Mouse (Mus musculus) kidney, adult 18-20 months (tissue): Measurements from ENCODE around the gene Hist2h4.

Source experiments
- DNase-seq: peaks from one replicate; pipeline ENCODE4 v3.0.0; 2021

The Hist2h4 gene

DNA sequence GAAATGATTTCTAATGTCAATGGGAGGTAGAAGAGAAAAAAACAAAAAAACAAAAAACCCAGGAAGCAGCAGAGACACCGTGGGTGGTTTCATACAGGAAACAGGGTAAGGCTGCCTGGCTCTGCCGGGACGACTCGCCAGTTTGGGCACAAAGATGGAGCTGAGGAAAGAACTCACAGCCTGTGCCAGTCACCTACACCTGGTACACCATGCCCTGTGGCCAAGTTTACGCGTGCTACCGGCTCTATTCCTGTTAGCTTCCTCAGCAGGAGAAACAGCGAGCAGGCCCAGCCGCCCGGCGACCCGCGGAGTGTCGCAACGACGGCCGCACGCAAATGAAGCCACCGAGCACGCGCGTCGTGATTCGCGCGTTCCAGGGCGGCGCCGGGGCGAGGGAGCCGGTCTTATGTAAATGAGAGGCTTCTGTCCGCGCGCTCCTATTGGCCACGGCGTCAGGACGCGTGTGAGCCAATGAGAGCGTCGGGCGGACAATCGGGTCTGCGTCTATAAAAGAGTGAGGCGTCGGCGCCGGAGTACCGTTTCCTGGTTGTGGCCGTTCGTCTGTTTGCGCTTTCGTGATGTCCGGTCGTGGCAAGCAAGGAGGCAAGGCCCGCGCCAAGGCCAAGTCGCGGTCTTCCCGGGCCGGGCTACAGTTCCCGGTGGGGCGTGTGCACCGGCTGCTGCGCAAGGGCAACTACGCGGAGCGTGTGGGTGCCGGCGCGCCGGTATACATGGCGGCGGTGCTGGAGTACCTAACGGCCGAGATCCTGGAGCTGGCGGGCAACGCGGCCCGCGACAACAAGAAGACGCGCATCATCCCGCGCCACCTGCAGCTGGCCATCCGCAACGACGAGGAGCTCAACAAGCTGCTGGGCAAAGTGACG lies 17.9 kb downstream of the Hist2h4 start, which contains the start of gene Hist2h2aa1:
TSS of gene Hist2h2aa1 (plus strand) at position 495 of the 884 bp plus-strand sequence.
- peak; percentile 89 for DNase-seq

DNA sequence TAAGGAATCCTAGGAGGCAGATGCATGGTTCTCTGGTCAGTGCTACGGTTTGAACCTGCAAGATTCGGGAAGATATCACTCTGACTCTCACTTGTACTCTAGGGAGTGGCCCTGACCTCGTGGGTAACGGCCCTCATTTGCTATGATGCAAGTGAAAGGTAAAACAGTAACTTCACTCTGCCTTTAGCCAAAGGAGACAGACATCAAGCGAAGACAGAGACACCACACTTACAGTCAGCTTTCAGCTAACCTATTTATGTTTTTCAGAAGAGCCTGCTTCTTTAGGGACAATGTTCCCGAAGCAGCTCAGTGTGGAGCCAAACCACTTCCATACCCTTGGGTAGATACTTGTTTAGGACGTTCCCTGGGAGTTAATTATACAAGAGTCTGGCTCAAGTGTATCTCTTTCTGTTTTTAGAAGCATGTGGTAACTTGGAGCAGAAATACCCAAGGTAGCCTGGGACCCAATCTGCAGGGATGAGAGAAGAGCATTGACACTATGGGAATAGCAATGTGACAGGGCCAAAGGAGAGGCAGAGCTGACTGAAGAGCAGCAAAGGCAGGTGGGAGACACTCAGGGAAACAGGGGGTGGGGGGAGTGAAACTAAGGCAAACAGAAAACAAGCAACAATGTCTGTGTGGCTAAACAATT lies 19.1 kb downstream of the Hist2h4 start:
- DNase-seq = peak; percentile 15

DNA sequence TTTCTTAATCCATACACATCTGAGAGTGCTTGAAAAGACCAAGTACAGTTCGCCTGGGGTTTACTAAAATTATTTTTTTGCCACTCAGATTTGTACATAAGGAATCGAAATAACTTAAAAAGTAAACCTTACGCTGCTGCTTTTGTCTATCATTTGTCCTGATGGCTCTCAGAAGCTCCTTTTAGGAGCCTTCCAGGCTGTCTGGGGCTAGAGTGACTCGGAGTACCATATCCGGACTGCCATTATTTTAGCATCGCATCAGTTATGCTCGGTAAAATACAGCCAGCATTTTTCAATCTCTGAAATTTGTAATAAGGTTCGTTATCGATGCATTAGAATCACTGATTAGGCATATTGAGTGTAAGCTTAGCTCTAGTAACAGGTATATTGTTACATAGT lies 22.3 kb downstream of the Hist2h4 start:
- DNase-seq = no peak

DNA sequence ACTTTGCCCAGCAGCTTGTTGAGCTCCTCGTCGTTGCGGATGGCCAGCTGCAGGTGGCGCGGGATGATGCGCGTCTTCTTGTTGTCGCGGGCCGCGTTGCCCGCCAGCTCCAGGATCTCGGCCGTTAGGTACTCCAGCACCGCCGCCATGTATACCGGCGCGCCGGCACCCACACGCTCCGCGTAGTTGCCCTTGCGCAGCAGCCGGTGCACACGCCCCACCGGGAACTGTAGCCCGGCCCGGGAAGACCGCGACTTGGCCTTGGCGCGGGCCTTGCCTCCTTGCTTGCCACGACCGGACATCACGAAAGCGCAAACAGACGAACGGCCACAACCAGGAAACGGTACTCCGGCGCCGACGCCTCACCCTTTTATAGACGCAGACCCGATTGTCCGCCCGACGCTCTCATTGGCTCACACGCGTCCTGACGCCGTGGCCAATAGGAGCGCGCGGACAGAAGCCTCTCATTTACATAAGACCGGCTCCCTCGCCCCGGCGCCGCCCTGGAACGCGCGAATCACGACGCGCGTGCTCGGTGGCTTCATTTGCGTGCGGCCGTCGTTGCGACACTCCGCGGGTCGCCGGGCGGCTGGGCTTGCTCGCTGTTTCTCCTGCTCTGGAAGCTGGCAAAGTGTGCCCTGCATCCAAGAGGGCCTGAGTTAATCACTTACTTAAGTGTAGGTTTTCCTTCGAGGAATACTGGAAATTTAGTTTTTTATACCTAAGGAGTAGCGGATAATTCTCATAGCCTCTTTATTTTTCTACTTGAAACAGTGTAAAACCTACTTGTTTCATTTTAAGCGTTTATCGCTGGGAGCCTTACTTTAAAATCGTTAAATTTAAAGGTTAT lies 22.9 kb downstream of the Hist2h4 start, which contains the start of gene Hist2h2aa2:
TSS of gene Hist2h2aa2 (minus strand) at position 328 of the 850 bp plus-strand sequence.
- peak; percentile 98 for DNase-seq

DNA sequence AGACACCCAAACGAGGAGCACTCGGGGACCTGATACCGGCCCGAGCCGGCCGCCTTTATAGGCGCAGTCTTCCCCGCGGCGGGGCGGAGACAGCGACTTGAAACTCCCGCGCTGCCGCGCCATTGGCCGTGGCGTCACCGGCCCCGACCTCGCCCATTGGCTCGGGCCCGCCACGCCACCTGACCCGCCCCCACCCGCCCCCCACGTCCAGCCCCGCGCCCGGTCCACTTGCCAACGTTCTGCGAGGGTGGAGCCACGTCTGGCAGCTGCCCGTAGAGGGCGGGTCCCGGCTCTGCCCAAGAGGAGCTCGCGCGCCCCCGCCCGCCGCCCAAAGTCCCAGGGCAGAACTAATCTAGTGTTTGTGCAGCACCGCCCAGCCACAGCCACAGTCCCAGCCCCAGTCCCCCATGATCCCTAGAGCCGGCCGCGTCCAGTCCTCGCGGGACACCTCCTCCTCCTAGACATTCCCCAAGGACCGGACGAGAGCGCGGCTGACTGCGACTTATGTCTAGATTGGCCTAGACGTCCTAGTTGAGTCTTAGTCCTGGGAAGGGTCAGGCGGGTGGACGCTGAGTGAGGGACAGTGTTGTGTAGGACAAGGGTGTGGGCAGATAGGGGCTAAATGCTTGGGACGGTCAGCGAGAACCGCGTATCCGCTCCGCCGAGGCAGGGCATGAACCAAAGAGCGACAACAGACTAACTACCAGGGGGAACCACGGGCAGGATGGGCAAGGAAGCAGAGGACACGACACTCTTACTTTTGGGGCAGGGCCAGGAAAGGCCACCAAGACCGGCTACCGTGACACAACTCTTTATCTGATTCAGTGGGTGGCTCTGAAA lies 23.9 kb downstream of the Hist2h4 start, which contains the start of gene Hist2h3c2:
TSS of gene Hist2h3c2 (minus strand) at position 174 of the 840 bp plus-strand sequence.
- peak; percentile 53 for DNase-seq

DNA sequence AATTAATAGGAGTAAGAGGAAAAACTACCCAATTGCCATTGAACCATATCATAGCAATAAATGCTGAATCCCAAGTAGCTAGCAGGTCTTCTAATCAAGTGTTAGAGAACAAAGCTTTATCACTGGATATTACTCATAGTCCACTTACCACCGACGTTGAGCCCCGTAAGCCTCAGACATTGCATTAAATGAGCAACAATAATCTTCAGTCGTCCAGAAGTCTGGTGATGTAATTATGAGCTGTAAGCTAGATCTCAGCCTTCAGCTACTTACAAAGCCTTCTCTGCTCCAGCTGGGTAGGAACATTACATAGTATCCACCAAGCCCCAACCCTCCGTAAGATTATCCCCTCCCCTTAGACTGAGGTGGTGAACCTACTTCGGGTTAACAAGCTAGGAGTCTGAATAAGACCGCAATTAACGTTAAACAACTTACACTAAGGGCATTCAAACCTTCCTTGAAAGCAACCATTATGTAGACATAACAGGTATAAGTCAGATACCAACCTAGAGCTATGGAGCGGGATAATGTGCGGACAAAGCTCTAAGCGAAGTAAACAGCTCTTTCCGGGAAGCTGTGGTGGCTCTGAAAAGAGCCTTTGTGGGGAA lies 25.1 kb downstream of the Hist2h4 start:
- DNase-seq = no peak

DNA sequence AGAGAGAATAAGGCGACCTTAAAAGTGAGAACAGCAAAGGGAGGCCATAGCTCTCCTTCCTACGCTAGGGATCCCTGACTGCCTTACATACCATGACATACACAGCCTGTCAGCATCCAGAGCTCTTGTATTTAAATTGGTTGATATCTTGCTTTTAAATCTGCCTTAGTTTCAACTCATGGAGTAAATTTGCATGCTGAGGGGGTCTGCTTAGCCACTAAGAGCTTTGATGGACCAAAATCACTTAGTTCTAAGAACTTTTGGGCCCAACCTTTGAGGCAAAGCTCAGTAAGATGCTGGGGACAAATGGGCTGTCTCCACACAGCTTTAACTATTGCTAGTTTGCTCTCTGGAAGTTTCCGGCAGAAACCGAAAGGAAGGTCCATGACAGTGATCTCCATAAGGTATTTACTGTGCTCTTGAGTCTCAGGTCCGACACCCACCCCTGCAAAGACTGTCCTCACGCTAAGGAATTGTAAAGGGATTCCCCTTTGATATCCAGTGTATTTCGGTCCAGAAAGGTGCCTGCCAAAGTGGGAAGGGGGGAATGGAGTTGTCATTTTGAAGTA lies 25.7 kb downstream of the Hist2h4 start:
- DNase-seq = no peak

DNA sequence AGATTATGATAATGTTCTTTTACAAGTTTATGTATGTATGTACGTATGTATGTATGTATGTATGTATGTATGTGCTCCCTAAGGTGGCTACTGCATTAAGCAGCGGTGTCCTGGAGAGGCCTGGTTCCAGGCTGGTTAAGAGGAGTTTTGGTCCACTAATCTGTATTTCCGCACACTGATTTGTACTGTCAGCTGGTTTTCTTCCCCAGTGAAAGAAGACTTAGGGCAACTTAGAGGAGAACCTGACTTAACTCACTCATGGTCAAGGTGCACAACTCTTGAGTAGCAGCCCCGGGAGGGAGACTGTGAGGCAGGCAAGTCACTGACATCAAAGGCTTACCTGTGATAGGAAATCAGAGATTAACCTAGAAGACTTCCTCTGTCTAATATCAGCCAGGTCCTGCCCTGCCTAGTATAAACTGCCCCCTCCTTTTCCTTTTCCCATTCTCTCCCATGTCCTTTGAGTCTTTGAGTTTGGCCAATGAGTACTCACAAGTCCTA lies 26.2 kb downstream of the Hist2h4 start:
- DNase-seq = no peak

DNA sequence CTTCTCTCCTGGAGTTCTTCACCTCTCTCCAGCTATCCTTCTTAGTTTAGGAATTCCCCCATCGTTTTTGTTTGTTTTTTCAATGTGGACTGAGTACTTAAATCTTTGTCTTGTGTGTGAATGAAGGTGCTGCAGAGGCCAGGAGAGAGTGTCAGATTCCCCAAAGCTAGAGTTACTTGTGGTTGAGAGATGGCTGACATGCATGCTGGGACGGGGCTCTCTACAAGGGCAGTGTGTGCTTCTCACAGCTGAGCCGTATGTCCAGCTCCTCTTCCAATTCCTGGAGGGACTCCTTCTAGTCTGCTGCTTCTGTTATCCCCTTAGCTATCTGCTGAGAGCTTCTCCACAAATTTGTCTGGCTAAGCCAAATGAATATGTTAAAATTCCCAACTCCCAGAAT lies 27.3 kb downstream of the Hist2h4 start:
- DNase-seq = no peak

DNA sequence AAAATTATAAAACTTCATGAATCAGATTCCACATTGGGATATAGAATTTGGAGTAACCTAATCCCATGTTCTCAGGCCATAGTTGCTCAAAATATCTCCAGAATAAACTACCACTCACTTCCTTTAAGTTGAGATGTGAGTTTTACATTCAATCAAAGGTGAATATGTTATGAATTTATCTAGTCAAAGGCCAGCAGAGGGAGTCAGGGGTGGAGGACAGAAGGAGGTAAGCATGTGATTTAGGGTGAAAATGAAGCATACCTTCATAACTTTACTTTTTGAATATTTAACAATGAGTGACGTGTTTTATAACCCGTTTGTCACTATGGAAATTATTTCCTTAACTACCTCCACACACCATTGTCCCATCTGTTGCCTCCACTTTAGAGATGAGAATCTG lies 28.2 kb downstream of the Hist2h4 start:
- no peak for DNase-seq

DNA sequence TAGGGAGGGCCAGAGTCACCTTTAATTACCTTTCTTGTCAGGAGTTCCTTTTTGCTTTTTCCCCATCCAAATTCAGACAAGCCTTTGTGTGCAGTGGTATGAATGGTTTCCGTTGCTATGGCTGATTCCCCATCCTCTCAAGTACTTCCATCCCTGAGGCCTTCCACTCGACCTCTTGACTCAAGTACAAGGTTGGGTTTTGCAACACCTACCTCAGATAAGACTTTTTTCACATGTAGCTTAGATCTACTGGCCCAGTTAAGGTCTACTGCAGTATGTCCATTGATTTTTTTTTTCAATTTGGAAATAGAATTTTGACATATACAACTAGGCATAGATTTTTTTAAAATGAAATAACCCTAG lies 31.4 kb downstream of the Hist2h4 start:
- DNase-seq = no peak

DNA sequence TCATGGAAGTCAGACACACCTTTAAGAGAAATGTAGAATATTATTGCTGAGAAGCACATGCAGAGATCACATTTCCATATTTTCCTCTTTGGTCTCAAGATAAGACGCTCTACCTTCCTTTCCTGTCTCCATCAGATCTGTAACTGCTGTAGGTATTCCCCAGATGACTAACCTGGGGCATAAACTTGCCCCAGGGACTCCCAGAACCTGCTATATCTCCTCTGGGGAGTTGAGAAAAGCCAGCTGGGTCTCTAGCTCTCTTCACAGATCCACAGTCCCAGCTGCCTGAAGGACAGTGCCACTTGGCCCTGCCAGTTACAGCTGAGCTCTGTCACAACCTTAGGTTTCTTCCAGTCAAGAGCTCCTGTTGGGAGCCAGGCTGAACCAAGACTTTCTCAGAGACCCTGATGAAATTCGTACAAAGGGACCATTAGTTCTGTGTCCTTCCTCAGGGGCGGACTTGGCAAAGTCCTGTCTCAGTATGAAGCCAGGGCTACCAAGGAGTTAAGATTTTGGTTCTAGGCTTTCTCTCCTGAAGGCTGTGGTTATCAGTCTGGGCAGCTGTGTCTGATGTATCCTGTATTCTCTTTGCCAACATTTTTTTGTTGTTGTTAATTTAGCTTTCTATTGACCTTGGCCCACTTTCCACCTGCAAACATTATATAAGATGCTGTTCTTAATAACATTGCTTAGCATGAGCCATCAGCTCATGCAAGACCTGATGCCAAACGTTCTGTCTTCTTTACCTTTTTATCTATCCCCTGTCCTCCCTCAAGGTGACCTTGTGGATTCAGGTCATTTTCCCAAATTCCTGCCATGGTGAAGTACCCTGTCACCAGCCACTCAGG lies 32.0 kb downstream of the Hist2h4 start:
- no peak for DNase-seq

DNA sequence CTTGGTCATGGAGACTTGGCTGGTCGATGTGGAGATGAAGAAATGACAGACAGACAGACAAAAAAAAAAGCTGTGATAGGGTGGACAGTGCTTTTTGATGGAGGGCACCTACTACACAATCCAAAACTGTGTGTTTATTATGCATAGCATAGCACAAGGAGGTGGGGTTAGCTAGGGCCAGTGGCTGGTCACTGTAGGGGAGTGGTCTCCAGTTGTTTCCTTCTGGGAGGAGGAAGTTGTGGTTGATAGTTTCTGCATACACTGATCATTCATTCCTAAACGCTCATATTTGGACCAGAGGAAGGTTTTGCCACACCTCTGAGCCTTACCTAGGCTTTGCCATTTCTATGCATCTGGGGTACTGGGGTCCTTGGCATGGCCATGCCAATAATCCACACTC lies 32.7 kb downstream of the Hist2h4 start:
- DNase-seq = no peak

DNA sequence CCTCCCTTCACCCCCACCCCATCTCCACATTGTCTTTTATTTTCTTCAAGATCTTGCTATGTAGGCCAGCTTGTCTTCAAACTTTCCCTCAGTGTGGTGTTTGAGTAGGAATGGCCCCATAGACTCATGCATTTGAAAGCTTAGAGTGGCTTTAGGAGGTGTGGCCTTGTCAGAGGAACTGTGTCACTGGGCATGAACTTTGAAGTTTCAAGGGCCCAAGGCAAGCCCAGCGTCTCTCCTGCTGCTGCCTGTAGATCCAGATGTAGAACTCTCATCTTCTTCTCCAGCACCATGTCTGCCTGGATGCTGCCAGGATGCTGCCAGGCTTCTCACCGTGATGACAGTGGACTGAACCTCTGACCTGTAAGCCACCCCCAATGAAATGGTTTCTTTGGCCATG lies 34.3 kb downstream of the Hist2h4 start:
- no peak for DNase-seq

DNA sequence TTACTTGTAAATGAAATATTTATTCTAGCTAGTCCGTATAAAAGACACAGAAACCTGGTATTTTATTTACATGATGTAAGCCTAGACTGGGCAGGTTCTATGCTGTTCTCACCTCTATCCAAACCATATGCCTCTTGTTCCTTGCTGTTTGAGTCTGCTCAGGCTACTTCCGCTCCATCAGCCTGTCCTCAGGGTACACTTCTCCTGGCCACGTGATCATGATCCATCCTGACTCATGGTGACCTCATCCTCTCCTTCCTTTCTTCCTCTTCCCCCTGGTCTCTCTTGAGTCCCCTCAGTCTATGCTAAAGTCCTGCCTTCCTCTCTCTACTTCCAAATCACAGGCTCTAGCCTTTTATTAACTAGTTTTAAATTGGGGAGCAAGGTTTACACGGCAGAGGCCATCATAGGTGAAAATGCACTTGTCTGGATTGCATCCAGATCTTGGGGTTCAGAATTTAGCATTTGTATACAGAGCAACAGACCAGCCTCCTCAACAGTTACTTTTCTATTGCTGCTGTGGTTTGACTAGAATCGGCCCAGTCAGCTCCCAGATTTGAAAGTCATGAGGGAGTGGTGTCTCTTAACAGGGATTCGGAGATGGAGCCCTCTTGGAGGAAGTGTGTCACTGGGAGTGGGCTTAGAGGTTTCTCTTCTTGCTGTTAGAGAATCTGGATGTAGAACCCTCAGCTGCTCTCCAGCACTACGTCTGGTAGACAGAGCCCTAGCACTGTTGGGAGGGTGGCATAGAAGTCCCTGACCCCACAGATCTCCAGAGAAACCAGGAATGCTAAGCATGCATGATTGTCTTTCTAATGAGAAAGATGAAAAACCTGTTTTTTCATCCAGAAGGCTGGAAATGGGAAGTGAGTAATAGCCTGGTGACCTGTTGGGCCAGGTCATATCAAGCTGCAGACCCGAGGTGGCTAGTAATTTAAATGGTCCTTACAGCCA lies 36.1 kb downstream of the Hist2h4 start:
- no peak for DNase-seq

DNA sequence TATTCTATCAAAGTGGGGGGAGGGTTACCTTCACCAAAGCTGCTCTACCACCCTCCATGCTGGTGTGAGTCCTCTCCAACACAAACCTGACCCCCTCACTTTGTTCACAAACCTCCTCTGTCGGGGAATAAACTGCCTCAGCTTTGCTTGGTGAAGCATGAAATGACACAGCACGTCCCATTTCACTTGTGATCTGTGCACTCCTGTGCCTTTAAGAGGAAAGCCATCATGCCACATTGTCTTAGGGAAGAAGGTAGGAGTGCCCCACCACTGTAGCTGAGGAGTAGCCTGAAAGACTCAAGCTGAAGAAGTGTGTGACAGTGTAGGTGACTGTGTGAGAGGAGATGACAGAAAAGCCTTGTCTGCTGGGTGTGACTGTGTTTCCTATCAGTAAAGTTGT lies 37.7 kb downstream of the Hist2h4 start:
- no peak for DNase-seq

DNA sequence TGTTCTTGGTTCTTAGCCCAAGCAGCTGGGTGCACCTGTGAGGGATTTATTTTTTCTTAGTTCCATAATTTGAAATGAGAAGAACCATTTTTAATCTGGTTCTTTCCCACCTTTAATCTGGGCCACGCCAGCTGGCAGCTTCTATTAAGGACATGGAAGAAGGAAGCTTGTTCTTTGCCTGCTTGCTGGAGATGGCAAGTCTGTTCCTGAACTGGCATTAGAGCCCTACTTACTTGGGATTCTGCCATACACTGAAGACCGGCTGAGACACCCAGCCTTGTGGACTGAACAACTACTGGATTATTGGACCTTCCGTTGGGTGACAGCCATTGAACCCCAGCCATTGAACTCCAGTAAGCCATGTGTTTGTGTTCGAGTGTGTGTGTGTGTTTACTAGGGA lies 40.3 kb downstream of the Hist2h4 start:
- no peak for DNase-seq

DNA sequence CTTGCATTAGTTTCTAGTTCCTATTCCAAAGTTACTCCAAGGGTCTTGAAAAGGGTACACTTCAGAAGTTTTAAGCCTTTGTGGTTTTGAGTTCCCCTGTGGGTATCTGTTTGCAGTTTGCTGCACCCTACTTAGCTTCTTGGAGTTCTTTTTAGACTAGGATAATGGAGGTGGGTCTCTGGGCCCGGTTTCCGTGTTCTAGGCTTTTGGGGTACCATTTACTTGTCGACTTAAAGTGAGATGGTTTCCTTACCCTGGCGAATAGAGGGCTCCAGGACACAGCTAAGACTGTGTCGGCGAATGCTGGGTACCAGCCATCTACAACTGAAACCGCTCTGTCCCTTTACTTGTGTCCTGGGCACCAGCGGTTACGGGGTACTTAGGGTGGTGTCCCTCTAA lies 41.5 kb downstream of the Hist2h4 start:
- peak; percentile 21 for DNase-seq
